Mouse (Mus musculus): Measurements from ENCODE around the gene Myt1l.

DNA sequence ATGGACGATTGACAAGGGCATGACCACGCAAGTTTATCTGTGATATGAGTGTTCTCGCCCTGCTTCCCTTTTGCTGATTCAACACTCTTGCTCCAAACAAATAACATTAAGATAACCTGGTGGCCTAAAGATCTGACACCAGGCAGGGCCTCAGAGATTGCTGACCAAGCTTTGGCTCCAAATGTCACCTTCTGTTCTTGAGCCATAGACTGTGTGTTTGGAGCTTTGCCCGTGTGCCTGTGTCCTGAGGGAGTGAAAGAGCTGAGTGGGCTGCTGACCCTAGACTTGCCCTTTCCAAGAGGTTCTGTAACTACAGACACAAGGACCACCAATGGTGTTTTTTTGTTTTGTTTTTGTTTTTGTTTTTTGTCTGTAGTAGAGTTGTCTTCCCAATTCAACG is 124.3 kb downstream of the Myt1l start:
- no peak for TF ChIP-seq CTCF (IDR thresholded peaks at IDR 0.05; ENCODE audit: low read depth, low read length)
- TF ChIP-seq POLR2A (IDR thresholded peaks at IDR 0.05; ENCODE audit: borderline replicate concordance, low read depth, low read length), result no peak

Measured in bone marrow macrophage, adult 2 months (primary cell).